Mouse (Mus musculus): ENCODE measurements around the gene Nr4a1. TPM values are rescaled to one million over a fixed set of nuclear protein-coding genes. Genes with fewer than 3 reads are reported as not detected.

The Nr4a1 gene
- total RNA-seq, 1 experiment from 2014 or later = 32.7 TPM

Other genes starting within 250 kb of the Nr4a1 start
- not detected in 2 replicates for gene Gm47841, start 206.9 kb upstream of the Nr4a1 start, total RNA-seq (2017)
- gene Fignl2, start 175.7 kb upstream of the Nr4a1 start, total RNA-seq (2017) = not detected in 2 replicates
- not detected in 2 replicates for gene Ankrd33, start 138.5 kb upstream of the Nr4a1 start, total RNA-seq (2017)
- 0.49 and 5.8 TPM in 2 replicates for gene Acvrl1, start 125.7 kb upstream of the Nr4a1 start, total RNA-seq (2017)
- gene Acvr1b, start 80.2 kb upstream of the Nr4a1 start, total RNA-seq (2017) = 11.6 and 13.4 TPM in 2 replicates
- gene Grasp, start 30.1 kb upstream of the Nr4a1 start, total RNA-seq (2017) = 2.1 and 4.7 TPM in 2 replicates
- 30.7 and 34.8 TPM in 2 replicates for gene Atg101, start 30.0 kb downstream of the Nr4a1 start, total RNA-seq (2017)
- 0.78 TPM in 1 of 2 replicates, not detected in the other for gene 6030408B16Rik, start 38.9 kb downstream of the Nr4a1 start, total RNA-seq (2017)
- 1.5 and 1.7 TPM in 2 replicates for gene Krt80, start 115.9 kb downstream of the Nr4a1 start, total RNA-seq (2017)
- 0.96 and 4.9 TPM in 2 replicates for gene Krt7, start 156.8 kb downstream of the Nr4a1 start, total RNA-seq (2017)
- 0.09 TPM in 1 of 2 replicates, not detected in the other for gene Krt87, start 184.5 kb downstream of the Nr4a1 start, total RNA-seq (2017)
- gene Krt88, start 193.5 kb downstream of the Nr4a1 start, total RNA-seq (2017) = not detected in 2 replicates
- not detected in 2 replicates for gene Krt81, start 209.5 kb downstream of the Nr4a1 start, total RNA-seq (2017)
- gene Krt86, start 219.2 kb downstream of the Nr4a1 start, total RNA-seq (2017) = not detected in 2 replicates
- gene Krt83, start 237.2 kb downstream of the Nr4a1 start, total RNA-seq (2017) = not detected in 2 replicates